Mouse (Mus musculus): ENCODE results near the gene Vav2. TPM values are rescaled to one million over a fixed set of nuclear protein-coding genes. Genes with fewer than 3 reads are reported as not detected.

The Vav2 gene
- polyA plus RNA-seq, 1 experiment from 2014 or later: 15.6 TPM

- Histone ChIP-seq H3K9ac (no peak overlapping the region), H3K27me3 (no peaks in the 10 kb centered on the region), H3K4me3 (no peak overlapping the region), H3K4me1 (replicated peaks) (peaks cover 6% of the 10 kb centered on the region), H3K36me3 (no peaks in the 10 kb centered on the region), H3K27ac (replicated peaks) (no peak overlapping the region), H3K9me3 (no peaks in the 10 kb centered on the region), H3K4me2 (no peak overlapping the region)
- WGBS: 76% methylated on average over 1 of the region's 1 CpGs
- no peak for ATAC-seq (ENCODE audit: low FRiP score, low read depth)
Measured at GRCm38 (mm10) chr2:27437876-27438275, 11.0 kb upstream of the Vav2 start.

DNA sequence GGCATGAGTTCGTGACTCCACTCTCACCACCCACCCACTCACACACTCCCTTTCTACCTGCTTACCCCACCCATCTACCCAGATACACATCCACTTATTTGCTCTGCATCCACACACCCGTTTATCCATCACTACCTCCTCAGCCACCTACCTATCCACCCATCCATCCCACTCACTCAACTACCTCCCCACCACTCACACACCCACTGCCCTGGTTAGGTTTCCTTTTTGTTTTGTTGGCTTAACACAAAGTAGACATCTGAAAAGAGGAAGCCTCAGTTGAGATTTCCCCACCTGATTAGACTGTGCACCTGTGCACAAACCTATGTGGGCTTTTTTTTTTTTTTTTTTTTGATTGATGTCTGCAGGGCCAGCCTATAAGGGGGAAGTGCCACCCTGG is 5.8 kb upstream of the Vav2 start:
- Histone ChIP-seq H3K4me3 (no peak overlapping the region), H3K27ac (replicated peaks) (no peak overlapping the region), H3K36me3 (no peaks in the 10 kb centered on the region), H3K9me3 (no peaks in the 10 kb centered on the region), H3K27me3 (no peaks in the 10 kb centered on the region), H3K4me1 (replicated peaks) (peaks cover 5% of the 10 kb centered on the region), H3K9ac (no peak overlapping the region), H3K4me2 (no peak overlapping the region)
- 81% methylated on average over 2 of the region's 2 CpGs for WGBS
- ATAC-seq (ENCODE audit: low FRiP score, low read depth): no peak

DNA sequence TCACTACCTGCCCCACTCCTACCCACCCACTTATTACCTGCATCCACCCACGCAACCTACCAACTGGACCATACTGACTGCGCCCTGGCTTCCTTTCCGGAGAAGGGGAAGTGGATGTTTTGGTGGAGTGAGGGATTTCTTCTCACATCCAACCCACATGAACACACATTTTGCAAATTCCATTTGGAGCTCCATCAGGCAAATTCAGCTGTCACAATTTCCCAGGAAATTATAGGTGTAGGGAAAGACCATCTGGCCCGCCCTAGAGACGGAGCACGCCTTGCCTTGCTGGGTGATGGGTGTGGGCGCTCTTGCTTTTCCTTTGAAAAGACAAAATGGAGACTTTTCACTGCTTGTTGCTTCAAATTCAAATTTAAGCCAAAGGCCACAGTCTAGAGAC is 3.8 kb upstream of the Vav2 start:
- WGBS: 94% methylated on average over 7 of the region's 7 CpGs
- H3K9ac ChIP-seq: no peak overlapping the region
- no peak overlapping the region for H3K27ac ChIP-seq (replicated peaks)
- H3K9me3 ChIP-seq: no peaks in the 10 kb centered on the region
- no peaks in the 10 kb centered on the region for H3K36me3 ChIP-seq
- H3K27me3 ChIP-seq: no peaks in the 10 kb centered on the region
- ATAC-seq (ENCODE audit: low FRiP score, low read depth): no peak
- H3K4me1 ChIP-seq (replicated peaks): peaks cover 11% of the 10 kb centered on the region
- H3K4me3 ChIP-seq: no peak overlapping the region
- H3K4me2 ChIP-seq: no peak overlapping the region

DNA sequence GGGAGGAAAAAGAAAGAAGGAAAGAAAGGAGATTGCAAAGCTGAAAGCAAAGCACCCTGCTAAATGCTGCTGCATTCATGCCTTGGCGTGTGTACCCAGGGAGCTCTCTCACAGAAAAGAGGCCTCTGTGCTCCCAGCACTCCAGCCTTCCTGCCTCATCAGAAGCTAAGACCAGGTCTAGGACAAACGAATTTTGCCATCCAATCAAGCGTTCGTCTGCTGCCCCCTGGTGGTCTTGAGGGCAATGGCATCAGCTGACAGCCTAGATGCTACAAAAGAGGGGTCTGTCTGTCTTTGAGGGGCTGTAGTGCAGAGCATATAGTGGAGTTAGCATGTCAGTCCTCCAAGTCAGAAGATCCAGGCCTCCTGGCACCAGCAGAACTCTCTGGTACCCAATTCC is 1.2 kb upstream of the Vav2 start:
- peaks cover 33% of the 10 kb centered on the region for H3K4me1 ChIP-seq (replicated peaks)
- no peaks in the 10 kb centered on the region for H3K27me3 ChIP-seq
- H3K4me3 ChIP-seq: no peak overlapping the region
- H3K36me3 ChIP-seq: no peaks in the 10 kb centered on the region
- 0 out of 2 replicates have a peak overlapping the region, but pooled peaks have one; percentile 3 for H3K27ac ChIP-seq (replicated peaks)
- H3K9ac ChIP-seq: no peak overlapping the region
- no peak overlapping the region for H3K4me2 ChIP-seq
- H3K9me3 ChIP-seq: no peaks in the 10 kb centered on the region
- WGBS: 0% methylated on average over 4 of the region's 4 CpGs
- 0 out of 2 replicates have a peak, but pooled peaks have one; percentile 17 for ATAC-seq (ENCODE audit: low FRiP score, low read depth)

DNA sequence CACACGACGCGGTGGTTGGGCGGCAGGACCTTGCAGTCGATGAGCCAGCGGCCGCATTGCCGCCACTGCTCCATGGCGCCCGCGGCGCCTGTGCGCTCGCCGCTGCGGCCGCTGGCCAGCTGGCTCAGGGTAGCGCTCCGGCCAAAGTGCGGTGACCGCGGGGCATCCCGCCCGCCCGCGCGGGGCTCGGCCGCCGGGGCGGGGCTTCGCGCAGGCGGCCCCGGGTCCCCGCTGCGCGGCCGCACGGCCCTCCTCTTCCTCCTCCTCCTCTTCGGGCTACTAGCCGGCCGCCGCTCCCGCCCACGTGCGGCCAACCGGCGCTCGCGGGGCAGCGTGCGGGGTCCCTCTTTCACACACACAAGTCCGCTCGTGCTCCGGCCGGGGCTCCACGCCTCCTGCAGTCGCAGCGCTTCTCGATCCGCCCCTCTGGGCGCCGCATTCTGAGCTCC is 403 bp downstream of the Vav2 start:
- Histone ChIP-seq H3K36me3 (no peaks in the 10 kb centered on the region), H3K27ac (replicated peaks) (peak overlapping the region; percentile 66), H3K9me3 (no peaks in the 10 kb centered on the region), H3K4me3 (peak overlapping the region; percentile 68), H3K9ac (peak overlapping the region; percentile 81), H3K4me2 (peak overlapping the region; percentile 90), H3K27me3 (no peaks in the 10 kb centered on the region), H3K4me1 (replicated peaks) (peaks cover 48% of the 10 kb centered on the region)
- WGBS: under 1% methylated on average over 45 of the region's 64 CpGs
- peak; percentile 24 for ATAC-seq (ENCODE audit: low FRiP score, low read depth)

DNA sequence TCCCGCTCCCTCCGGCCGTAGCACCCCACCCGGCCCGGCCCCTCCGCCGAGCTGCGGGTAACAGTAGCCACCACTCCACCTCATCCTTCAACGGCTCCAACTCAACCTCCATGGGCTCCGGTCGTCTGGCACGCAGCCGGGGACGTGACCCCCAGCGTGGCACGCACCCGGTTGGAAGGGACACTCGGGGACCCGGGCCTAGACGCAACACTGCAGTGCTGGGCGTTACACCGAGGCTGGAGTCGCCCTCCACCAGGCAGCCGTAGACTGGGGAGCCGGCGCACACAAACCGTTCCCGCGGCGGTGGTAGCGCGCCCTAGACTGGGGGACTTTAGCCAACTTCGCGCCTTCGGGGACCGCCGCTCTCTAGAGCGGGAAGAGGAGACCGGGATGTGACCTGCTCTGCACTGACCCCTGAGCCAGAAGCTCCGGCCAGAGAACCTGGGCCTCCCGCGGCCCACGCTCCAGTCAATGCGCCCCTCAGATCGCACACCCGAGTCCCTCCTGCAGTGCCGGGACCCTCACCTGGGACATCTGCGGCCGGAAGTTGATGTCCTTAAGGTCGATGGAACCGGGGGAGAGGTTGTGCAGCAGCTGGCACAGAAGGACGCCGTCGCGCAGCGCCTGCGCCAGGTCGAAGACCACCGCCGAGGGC is 955 bp downstream of the Vav2 start:
- H3K27ac ChIP-seq (replicated peaks): peak overlapping the region; percentile 66
- H3K4me1 ChIP-seq (replicated peaks): peaks cover 53% of the 10 kb centered on the region
- no peaks in the 10 kb centered on the region for H3K9me3 ChIP-seq
- no peaks in the 10 kb centered on the region for H3K27me3 ChIP-seq
- under 1% methylated on average over 58 of the region's 60 CpGs for WGBS
- peak overlapping the region; percentile 68 for H3K4me3 ChIP-seq
- no peaks in the 10 kb centered on the region for H3K36me3 ChIP-seq
- ATAC-seq (ENCODE audit: low FRiP score, low read depth): 0 out of 2 replicates have a peak, but pooled peaks have one; percentile 6
- peak overlapping the region; percentile 90 for H3K4me2 ChIP-seq
- H3K9ac ChIP-seq: peak overlapping the region; percentile 81

- Histone ChIP-seq H3K9ac (peak overlapping the region; percentile 81), H3K4me3 (peak overlapping the region; percentile 68), H3K9me3 (no peaks in the 10 kb centered on the region), H3K4me2 (peak overlapping the region; percentile 90), H3K27ac (replicated peaks) (peak overlapping the region; percentile 66; the same call in 1 of the 2 replicates), H3K27me3 (no peaks in the 10 kb centered on the region), H3K36me3 (no peaks in the 10 kb centered on the region), H3K4me1 (replicated peaks) (peaks cover 54% of the 10 kb centered on the region)
- ATAC-seq (ENCODE audit: low FRiP score, low read depth): no peak
- under 1% methylated on average over 20 of the region's 20 CpGs for WGBS
Measured at GRCm38 (mm10) chr2:27425161-27425611, 1.6 kb downstream of the Vav2 start.

- no peak for ATAC-seq (ENCODE audit: low FRiP score, low read depth)
- Histone ChIP-seq H3K27ac (replicated peaks) (no peak overlapping the region), H3K36me3 (no peaks in the 10 kb centered on the region), H3K9me3 (no peaks in the 10 kb centered on the region), H3K4me3 (0 out of 2 replicates have a peak overlapping the region, but pooled peaks have one; percentile 68), H3K9ac (no peak overlapping the region), H3K27me3 (no peaks in the 10 kb centered on the region), H3K4me1 (replicated peaks) (peaks cover 61% of the 10 kb centered on the region), H3K4me2 (peak overlapping the region; percentile 90)
- WGBS: 51% methylated on average over 7 of the region's 7 CpGs
Measured at GRCm38 (mm10) chr2:27423596-27423995, 3.2 kb downstream of the Vav2 start.

- ATAC-seq (ENCODE audit: low FRiP score, low read depth): no peak
- peak overlapping the region; percentile 35 for H3K4me2 ChIP-seq
- no peaks in the 10 kb centered on the region for H3K36me3 ChIP-seq
- 0 out of 2 replicates have a peak overlapping the region, but pooled peaks have one; percentile 13 for H3K9ac ChIP-seq
- WGBS: 50% methylated on average over 20 of the region's 20 CpGs
- H3K27me3 ChIP-seq: no peaks in the 10 kb centered on the region
- peaks cover 65% of the 10 kb centered on the region for H3K4me1 ChIP-seq (replicated peaks)
- H3K4me3 ChIP-seq: no peak overlapping the region
- H3K27ac ChIP-seq (replicated peaks): peak overlapping the region; percentile 61; the same call in 1 of the 2 replicates
- no peaks in the 10 kb centered on the region for H3K9me3 ChIP-seq
Measured at GRCm38 (mm10) chr2:27421293-27422068, 5.4 kb downstream of the Vav2 start.

DNA sequence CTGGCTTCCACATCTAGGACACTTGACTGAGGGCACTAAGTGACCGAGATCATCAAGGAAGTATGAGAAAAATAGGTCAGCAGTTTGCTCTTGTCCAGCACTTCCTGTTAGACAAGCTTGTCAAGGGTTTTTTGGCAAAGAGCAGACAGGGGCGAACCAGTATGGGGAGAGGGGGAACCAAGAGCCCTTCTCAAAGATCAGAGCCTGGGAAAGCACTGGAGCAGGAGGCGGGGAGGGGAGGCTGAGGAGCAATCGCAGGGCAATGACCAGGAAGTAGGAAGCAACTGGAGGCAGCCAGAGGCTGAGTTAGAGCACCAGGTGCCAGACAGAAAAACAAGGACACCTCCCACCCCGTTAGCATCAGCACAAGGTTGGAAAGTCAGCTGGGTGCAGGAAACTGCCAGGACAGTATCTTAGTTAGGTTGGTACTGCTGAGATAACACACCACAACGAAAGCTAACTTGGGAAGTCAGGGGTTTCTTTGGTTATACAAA is 8.2 kb downstream of the Vav2 start:
- Histone ChIP-seq H3K4me3 (no peak overlapping the region), H3K27ac (replicated peaks) (no peak overlapping the region), H3K4me1 (replicated peaks) (peaks cover 75% of the 10 kb centered on the region), H3K36me3 (no peaks in the 10 kb centered on the region), H3K4me2 (no peak overlapping the region), H3K27me3 (no peaks in the 10 kb centered on the region), H3K9ac (no peak overlapping the region), H3K9me3 (no peaks in the 10 kb centered on the region)
- ATAC-seq (ENCODE audit: low FRiP score, low read depth): no peak
- WGBS: 60% methylated on average over 6 of the region's 6 CpGs

DNA sequence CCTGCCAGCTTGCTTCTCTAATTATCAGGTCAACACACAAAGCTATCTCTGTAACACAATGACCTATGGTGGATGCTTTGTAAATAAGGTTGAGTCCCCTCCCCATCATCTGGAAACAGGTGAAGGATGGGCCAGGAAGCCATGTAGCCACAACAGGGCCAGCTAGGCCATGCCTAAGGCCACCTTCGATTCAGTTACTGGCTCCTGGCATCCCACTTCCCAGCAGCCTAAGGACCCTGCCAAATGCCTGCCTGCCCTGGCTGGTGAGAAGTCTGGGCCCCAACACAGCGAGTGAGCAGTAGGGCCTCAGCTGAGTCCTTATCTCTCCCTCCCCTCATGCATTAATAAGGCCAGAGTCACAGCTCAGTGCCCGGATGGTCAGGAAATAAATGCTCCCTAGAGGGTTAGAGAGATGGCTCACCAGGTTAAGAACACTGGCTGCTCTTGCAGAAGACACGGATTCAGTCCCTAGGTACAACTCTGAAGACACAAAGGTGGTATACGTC is 9.1 kb downstream of the Vav2 start:
- no peaks in the 10 kb centered on the region for H3K36me3 ChIP-seq
- no peak overlapping the region for H3K9ac ChIP-seq
- ATAC-seq (ENCODE audit: low FRiP score, low read depth): no peak
- no peak overlapping the region for H3K4me2 ChIP-seq
- peaks cover 74% of the 10 kb centered on the region for H3K4me1 ChIP-seq (replicated peaks)
- no peaks in the 10 kb centered on the region for H3K9me3 ChIP-seq
- no peaks in the 10 kb centered on the region for H3K27me3 ChIP-seq
- no peak overlapping the region for H3K4me3 ChIP-seq
- no peak overlapping the region for H3K27ac ChIP-seq (replicated peaks)
- 35% methylated on average over 5 of the region's 5 CpGs for WGBS

GRCm38 (mm10) chr2:27416425-27416824 is 10.4 kb downstream of the Vav2 start:
- Histone ChIP-seq H3K36me3 (no peaks in the 10 kb centered on the region), H3K4me1 (replicated peaks) (peaks cover 76% of the 10 kb centered on the region), H3K4me2 (no peak overlapping the region), H3K9me3 (no peaks in the 10 kb centered on the region), H3K27me3 (no peaks in the 10 kb centered on the region), H3K9ac (no peak overlapping the region), H3K4me3 (no peak overlapping the region), H3K27ac (replicated peaks) (no peak overlapping the region)
- ATAC-seq (ENCODE audit: low FRiP score, low read depth): no peak
- WGBS: 44% methylated on average over 3 of the region's 3 CpGs

Data from hindbrain, embryonic 15.5 days (tissue).